Mouse (Mus musculus): ENCODE measurements at regions not wholly inside any gene's neighbourhood (a gene's known extent, or its start where the extent isn't known, plus 50 kb on each side); places are given as distances from the start of the nearest gene placed in this dataset.

DNA sequence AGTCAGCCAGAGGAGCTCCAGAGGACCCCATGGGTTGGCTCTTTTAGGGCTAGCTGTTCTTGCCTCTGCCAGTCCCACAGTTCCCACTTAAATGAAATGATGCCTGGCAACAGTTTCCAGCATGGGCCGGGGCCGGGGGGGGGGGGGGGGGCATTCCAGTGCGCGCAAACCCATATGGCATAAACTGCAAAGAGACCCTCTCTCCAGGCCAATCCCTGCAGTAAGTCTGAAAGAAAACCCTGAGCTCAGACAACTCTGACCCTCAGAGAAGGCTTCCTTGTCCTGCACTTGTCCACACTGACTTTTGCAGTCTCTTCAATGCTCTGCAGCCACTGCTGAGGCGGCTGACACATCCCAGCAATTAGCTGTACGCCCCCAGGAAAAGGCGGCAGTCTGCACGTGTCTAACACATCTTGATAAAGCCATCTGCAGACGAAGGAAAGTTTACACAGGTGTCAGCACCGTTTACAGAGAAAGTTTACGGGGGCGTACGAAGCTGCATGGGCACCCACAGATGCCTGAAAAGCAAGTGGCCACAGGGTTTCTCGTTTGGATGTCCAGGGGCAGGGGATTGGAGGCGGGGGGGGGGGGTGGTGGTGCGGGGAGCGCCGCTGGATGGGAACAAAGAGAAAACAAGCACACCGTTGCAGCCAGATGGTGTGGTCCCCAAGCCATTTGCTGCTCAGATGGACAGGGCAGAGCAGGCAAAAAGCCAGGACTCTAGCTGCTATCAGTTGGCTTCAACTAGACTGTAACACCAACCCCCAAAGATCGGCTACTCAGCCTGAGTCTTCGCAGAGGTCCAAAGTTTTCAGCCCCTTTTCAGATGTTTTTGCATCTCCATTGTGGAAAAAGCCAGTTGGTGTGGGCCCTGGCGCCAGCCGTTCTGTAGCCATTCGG is 244.0 kb upstream of the Hs6st1 start:
- DNase-seq (peak; percentile 26), ATAC-seq (ENCODE audit: insufficient read depth) (no peak)
- no peak for TF ChIP-seq CTCF (IDR thresholded peaks at IDR 0.05; ENCODE audit: low read depth)
- WGBS: 29% methylated on average over 22 of the region's 24 CpGs
- Histone ChIP-seq H3K27ac (ENCODE audit: low read depth) (no peak overlapping the region), H3K4me1 (ENCODE audit: insufficient read depth) (peaks cover 3% of the 10 kb centered on the region; the same call in 1 of the 2 replicates), H3K9ac (no peak overlapping the region), H3K4me3 (ENCODE audit: low read depth, low read length) (no peak overlapping the region), H3K9me3 (ENCODE audit: low read depth, low read length) (no peaks in the 10 kb centered on the region), H3K36me3 (ENCODE audit: insufficient read depth) (no peaks in the 10 kb centered on the region), H3K27me3 (ENCODE audit: insufficient read depth, low read length) (0 out of 2 replicates have a peak, but pooled peaks cover 2% of the 10 kb centered on the region), H3K4me2 (no peak overlapping the region)

DNA sequence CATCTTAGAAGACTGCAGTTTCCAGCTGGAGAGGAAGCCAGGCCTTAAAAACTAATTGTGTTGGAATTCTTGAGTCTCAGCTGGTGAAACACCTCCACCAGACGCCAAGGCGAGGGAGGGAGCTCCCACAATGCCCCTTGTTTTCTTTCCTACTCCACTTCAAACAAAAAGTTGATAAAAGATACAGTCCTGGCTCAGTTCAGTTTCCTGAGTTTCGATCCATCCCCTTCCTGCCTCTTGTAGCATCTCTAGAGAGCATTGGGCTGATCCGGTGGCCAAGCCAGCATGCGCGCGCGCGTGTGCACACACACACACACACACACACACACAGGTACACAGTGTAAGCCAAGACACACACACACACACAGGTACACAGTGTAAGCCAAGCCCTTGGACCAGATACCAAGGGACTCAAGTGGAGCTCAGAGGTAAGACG is 242.7 kb upstream of the Hs6st1 start:
- H3K9me3 ChIP-seq (ENCODE audit: low read depth, low read length): no peaks in the 10 kb centered on the region
- 0 out of 2 replicates have a peak, but pooled peaks cover 2% of the 10 kb centered on the region for H3K27me3 ChIP-seq (ENCODE audit: insufficient read depth, low read length)
- ATAC-seq (ENCODE audit: insufficient read depth) (peak; percentile 54; the same call in 1 of the 2 replicates), DNase-seq (no peak)
- no peaks in the 10 kb centered on the region for H3K36me3 ChIP-seq (ENCODE audit: insufficient read depth)
- no peak overlapping the region for H3K4me2 ChIP-seq
- H3K4me3 ChIP-seq (ENCODE audit: low read depth, low read length): no peak overlapping the region
- H3K4me1 ChIP-seq (ENCODE audit: insufficient read depth): peaks cover 3% of the 10 kb centered on the region; the same call in 1 of the 2 replicates
- WGBS: 58% methylated on average over 10 of the region's 10 CpGs
- H3K27ac ChIP-seq (ENCODE audit: low read depth): no peak overlapping the region
- TF ChIP-seq CTCF (IDR thresholded peaks at IDR 0.05; ENCODE audit: low read depth): no peak
- no peak overlapping the region for H3K9ac ChIP-seq

- Histone ChIP-seq H3K9me3 (ENCODE audit: low read depth, low read length) (no peaks in the 10 kb centered on the region), H3K27ac (ENCODE audit: low read depth) (no peak overlapping the region), H3K36me3 (ENCODE audit: insufficient read depth) (no peaks in the 10 kb centered on the region), H3K9ac (no peak overlapping the region), H3K4me1 (ENCODE audit: insufficient read depth) (peaks cover 3% of the 10 kb centered on the region; the same call in 1 of the 2 replicates), H3K4me3 (ENCODE audit: low read depth, low read length) (no peak overlapping the region), H3K4me2 (no peak overlapping the region), H3K27me3 (ENCODE audit: insufficient read depth, low read length) (0 out of 2 replicates have a peak, but pooled peaks cover 2% of the 10 kb centered on the region)
- TF ChIP-seq CTCF (IDR thresholded peaks at IDR 0.05; ENCODE audit: low read depth): no peak
- WGBS: 74% methylated on average over 7 of the region's 7 CpGs
- no peak for ATAC-seq (ENCODE audit: insufficient read depth)
- DNase-seq: no peak
Measured at GRCm38 (mm10) chr1:35826575-35827114, 241.6 kb upstream of the Hs6st1 start.

DNA sequence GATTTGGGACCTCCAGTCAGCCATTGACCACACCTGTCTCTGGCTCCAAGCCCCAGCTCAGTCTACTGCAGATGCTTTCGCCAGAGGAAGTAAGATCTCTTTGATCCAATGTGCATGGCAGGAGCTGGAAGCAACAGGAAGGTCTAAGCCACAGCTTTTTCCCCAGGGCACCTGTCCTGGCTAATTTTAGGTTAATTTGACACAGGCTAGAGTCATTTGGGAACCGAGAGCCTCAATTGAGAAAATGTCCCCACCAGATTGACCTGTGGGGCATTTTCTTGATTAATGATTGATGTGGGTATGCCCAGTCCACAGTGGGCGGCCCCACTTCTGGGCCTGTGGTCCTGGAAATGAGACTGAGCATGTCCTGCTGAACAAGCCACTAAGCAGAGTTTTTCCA is 240.7 kb upstream of the Hs6st1 start:
- 69% methylated on average over 3 of the region's 3 CpGs for WGBS
- Histone ChIP-seq H3K9me3 (ENCODE audit: low read depth, low read length) (no peaks in the 10 kb centered on the region), H3K4me3 (ENCODE audit: low read depth, low read length) (no peak overlapping the region), H3K4me1 (ENCODE audit: insufficient read depth) (peaks cover 3% of the 10 kb centered on the region; the same call in 1 of the 2 replicates), H3K9ac (no peak overlapping the region), H3K27ac (ENCODE audit: low read depth) (no peak overlapping the region), H3K4me2 (no peak overlapping the region), H3K36me3 (ENCODE audit: insufficient read depth) (no peaks in the 10 kb centered on the region), H3K27me3 (ENCODE audit: insufficient read depth, low read length) (0 out of 2 replicates have a peak, but pooled peaks cover 2% of the 10 kb centered on the region)
- DNase-seq (no peak), ATAC-seq (ENCODE audit: insufficient read depth) (no peak)
- TF ChIP-seq CTCF (IDR thresholded peaks at IDR 0.05; ENCODE audit: low read depth): no peak

DNA sequence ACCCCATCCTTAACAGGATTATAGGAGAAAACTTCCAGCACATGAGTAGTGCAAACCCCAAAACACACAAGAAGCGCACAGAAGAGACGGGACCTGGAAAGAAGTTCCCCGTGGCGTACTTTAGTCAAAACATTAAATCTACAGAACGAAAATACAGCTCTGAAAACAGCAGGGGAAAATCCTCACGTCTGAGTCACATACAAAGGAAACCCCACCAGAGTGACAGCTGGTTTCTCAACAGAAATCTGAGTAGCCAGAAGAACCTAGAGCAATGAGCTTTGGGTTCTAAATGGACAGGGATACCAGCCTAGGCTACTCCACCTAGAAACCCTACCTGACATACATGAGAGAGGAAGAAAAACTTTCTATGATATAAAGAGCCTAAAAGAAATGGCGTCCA is 234.0 kb upstream of the Hs6st1 start:
- Histone ChIP-seq H3K9me3 (ENCODE audit: low read depth, low read length) (no peaks in the 10 kb centered on the region), H3K4me2 (no peak overlapping the region), H3K36me3 (ENCODE audit: insufficient read depth) (no peaks in the 10 kb centered on the region), H3K27me3 (ENCODE audit: insufficient read depth, low read length) (no peaks in the 10 kb centered on the region), H3K9ac (no peak overlapping the region), H3K4me3 (ENCODE audit: low read depth, low read length) (no peak overlapping the region), H3K4me1 (ENCODE audit: insufficient read depth) (no peaks in the 10 kb centered on the region), H3K27ac (ENCODE audit: low read depth) (no peak overlapping the region)
- ATAC-seq (ENCODE audit: insufficient read depth) (no peak), DNase-seq (no peak)
- TF ChIP-seq CTCF (IDR thresholded peaks at IDR 0.05; ENCODE audit: low read depth): no peak
- WGBS: 71% methylated on average over 7 of the region's 7 CpGs

DNA sequence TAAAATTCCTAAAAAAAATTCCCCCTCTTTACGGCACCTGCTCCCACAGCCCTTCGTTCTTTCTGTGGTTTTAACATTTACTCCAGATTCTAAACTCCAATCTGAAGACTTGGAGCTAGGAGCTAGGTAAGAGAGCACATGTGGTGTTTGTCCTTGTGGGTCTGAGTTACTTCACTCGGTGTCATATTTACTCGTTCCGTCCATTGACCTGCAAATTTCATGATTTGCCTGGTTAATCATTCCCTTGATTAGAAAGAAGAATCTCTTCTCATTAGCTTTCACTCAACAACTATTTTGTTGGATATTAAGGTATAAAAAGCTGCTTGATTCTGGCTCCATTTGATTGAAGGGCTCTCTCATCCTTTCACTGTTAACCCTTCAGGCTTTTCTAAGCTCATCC is 231.6 kb upstream of the Hs6st1 start:
- Histone ChIP-seq H3K27me3 (ENCODE audit: insufficient read depth, low read length) (no peaks in the 10 kb centered on the region), H3K27ac (ENCODE audit: low read depth) (no peak overlapping the region), H3K4me1 (ENCODE audit: insufficient read depth) (no peaks in the 10 kb centered on the region), H3K36me3 (ENCODE audit: insufficient read depth) (no peaks in the 10 kb centered on the region), H3K9ac (no peak overlapping the region), H3K4me3 (ENCODE audit: low read depth, low read length) (no peak overlapping the region), H3K4me2 (no peak overlapping the region), H3K9me3 (ENCODE audit: low read depth, low read length) (no peaks in the 10 kb centered on the region)
- WGBS: 64% methylated on average over 5 of the region's 5 CpGs
- ATAC-seq (ENCODE audit: insufficient read depth) (no peak), DNase-seq (no peak)
- no peak for TF ChIP-seq CTCF (IDR thresholded peaks at IDR 0.05; ENCODE audit: low read depth)

GRCm38 (mm10) chr1:35838625-35839024 is 229.6 kb upstream of the Hs6st1 start:
- Histone ChIP-seq H3K27ac (ENCODE audit: low read depth) (no peak overlapping the region), H3K36me3 (ENCODE audit: insufficient read depth) (no peaks in the 10 kb centered on the region), H3K27me3 (ENCODE audit: insufficient read depth, low read length) (no peaks in the 10 kb centered on the region), H3K4me1 (ENCODE audit: insufficient read depth) (no peaks in the 10 kb centered on the region), H3K4me3 (ENCODE audit: low read depth, low read length) (no peak overlapping the region), H3K9me3 (ENCODE audit: low read depth, low read length) (no peaks in the 10 kb centered on the region), H3K4me2 (no peak overlapping the region), H3K9ac (no peak overlapping the region)
- DNase-seq (no peak), ATAC-seq (ENCODE audit: insufficient read depth) (no peak)
- no peak for TF ChIP-seq CTCF (IDR thresholded peaks at IDR 0.05; ENCODE audit: low read depth)
- WGBS: 81% methylated on average over 3 of the region's 3 CpGs

All from lung, embryonic 14.5 days (tissue).